Mouse (Mus musculus) embryonic facial prominence, embryonic 12.5 days (tissue): ENCODE data around the gene Gfy. TPM values are rescaled to one million over a fixed set of nuclear protein-coding genes. Genes with fewer than 3 reads are reported as not detected.

ENCODE experiments used
- ATAC-seq: fragments of 200-750 bp; cut with Nextera tagmentation; 2 replicates; pipeline ENCODE4 v1.8.0; 2017; ENCODE audit not compliant: insufficient number of reproducible peaks, insufficient read depth, low FRiP score, low TSS enrichment
- H3K27ac ChIP-seq: fragments of 300-500 bp; sonication (generic); 2 replicates; pipeline ENCODE4 v1.5.1; 2016; ENCODE audit warnings: mild to moderate bottlenecking
- H3K27me3 ChIP-seq: fragments of 300-500 bp; sonication (generic); 2 replicates; pipeline ENCODE4 v1.6.1; 2016; ENCODE audit warnings: mild to moderate bottlenecking, moderate library complexity
- H3K36me3 ChIP-seq: fragments of 300-500 bp; sonication (generic); 2 replicates; pipeline ENCODE4 v1.6.1; 2016; ENCODE audit warnings: mild to moderate bottlenecking
- H3K4me1 ChIP-seq: fragments of 300-500 bp; sonication (generic); 2 replicates; pipeline ENCODE4 v1.6.1; 2016
- H3K4me2 ChIP-seq: fragments of 300-500 bp; sonication (generic); replicated peaks from 2 replicates; pipeline ENCODE4 v1.6.1; 2016; ENCODE audit warnings: mild to moderate bottlenecking, moderate library complexity
- H3K4me3 ChIP-seq: fragments of 300-500 bp; sonication (generic); 2 replicates; pipeline ENCODE4 v1.5.1; 2016; ENCODE audit warnings: mild to moderate bottlenecking
- H3K9ac ChIP-seq: fragments of 300-500 bp; sonication (generic); 2 replicates; pipeline ENCODE4 v1.6.1; 2016; ENCODE audit warnings: mild to moderate bottlenecking, moderate library complexity
- H3K9me3 ChIP-seq: fragments of 300-500 bp; sonication (generic); 2 replicates; pipeline ENCODE4 v1.6.1; 2016; ENCODE audit warnings: mild to moderate bottlenecking, moderate library complexity
- WGBS: fragments of 180-500 bp; shearing (Covaris S2); methylation state at CpG from one replicate; pipeline ENCODE4 v1.1.7; 2016; 5-methylcytosine and 5-hydroxymethylcytosine counted together
- microRNA-seq: library from miRNA; unstranded; fragments of <30 nt; microRNA quantifications from one replicate; pipeline ENCODE4, GENCODE M21; 2017
- polyA plus RNA-seq: library from polyadenylated mRNA; unstranded; fragments of >200 nt; fragmentation: Nextera tagmentation; extraction: Ambion mirVana; gene quantifications from 2 replicates; pipeline ENCODE4 v1.2.1, GENCODE M21; 2016

Gene Gfy
- polyA plus RNA-seq, 1 experiment from 2014 or later, result 0.56 TPM

DNA sequence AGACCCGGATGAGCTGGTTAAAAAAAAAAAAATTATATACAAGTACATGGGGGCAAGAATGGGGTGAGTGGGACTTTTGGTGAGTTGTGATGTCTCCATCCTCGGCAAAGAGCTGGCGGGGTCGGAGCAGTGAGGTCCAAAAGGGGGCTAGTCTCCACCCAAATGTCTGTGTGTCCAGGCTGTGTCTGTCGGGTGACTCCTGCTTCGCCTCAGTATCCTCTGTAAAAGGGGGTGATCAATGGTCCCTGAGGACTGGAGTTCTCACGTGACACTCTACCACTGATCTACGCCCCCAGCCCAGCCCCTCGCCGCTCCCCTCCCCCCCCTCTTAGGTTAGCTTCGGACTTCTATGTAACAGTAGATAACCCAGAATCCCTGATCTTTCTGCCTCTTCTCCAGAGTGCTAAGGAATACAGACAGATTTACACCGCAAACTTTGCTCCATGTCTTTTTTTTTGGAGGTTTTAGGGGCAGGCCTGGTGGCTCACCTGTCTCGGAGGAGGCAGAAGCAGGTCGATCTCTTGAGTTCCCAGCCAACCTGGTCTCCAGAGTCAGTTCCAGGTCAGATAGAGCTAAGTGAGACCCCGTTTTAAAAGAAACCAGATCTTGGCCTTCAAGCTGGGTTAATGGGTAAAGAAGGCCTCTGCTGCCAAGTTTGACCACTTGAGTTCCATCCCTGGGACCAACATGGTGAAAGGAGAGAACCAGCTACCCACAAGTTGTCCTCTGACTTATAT lies 49.4 kb downstream of the Gfy start:
- WGBS, result 51% methylated on average over 15 of the region's 15 CpGs
- Histone ChIP-seq H3K36me3 (peaks cover 24% of the 10 kb centered on the region), H3K27me3 (peaks cover 6% of the 10 kb centered on the region; the same call in 1 of the 2 replicates), H3K9me3 (no peaks in the 10 kb centered on the region), H3K4me3 (peak overlapping the region; percentile 91; the same call in 1 of the 2 replicates), H3K9ac (peak overlapping the region; percentile 60), H3K4me1 (peaks cover 26% of the 10 kb centered on the region), H3K27ac (peak overlapping the region; percentile 92), H3K4me2 (peak overlapping the region; percentile 62)
- no peak for ATAC-seq

- Histone ChIP-seq H3K27ac (peak overlapping the region; percentile 92), H3K4me3 (peak overlapping the region; percentile 91), H3K36me3 (peaks cover 24% of the 10 kb centered on the region), H3K9ac (peak overlapping the region; percentile 60), H3K9me3 (no peaks in the 10 kb centered on the region), H3K27me3 (peaks cover under 1% of the 10 kb centered on the region; the same call in 1 of the 2 replicates), H3K4me1 (peaks cover 26% of the 10 kb centered on the region), H3K4me2 (peak overlapping the region; percentile 62)
- no peak for ATAC-seq
- WGBS, result under 1% methylated on average over 17 of the region's 17 CpGs
Observed at GRCm38 (mm10) chr7:45129318-45129717, 50.1 kb downstream of the Gfy start.

DNA sequence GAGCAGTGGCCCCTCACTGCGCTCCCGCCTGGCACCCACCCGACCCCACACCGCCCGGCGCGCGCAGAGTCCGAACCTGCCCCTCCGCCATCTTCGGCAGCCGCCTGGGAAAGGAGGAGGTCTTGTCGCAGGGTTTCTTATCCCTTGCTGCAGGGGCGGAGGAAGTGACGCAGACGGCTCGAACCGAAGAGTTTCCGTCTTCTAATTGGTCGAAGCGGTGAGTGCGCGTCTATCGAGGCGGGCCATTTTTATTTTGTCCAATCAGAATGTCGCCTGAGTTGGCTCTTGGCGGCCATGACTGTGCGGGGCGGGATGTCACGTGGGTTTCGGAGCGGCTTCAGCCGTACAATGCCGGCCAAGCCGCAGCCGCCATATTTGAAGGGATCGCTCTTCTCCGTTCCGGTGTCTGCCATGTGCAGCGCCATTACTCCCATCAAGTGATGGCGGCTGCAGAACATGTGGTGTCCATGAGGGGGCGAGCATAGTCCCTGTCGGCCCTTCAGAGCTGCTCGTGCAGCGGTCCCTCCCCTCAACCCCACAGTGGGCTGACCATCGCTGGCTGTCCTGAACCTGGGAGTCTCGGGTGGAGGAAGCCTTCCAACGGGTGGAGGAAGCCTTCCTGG lies 50.6 kb downstream of the Gfy start, which contains the start of gene Rpl13a:
Gene Rpl13a (minus strand): TSS at position 138 of the 623 bp plus-strand sequence.
- Histone ChIP-seq H3K9ac (peak within 1 kb of the TSS; percentile 99), H3K4me1 (peaks cover 26% of the 10 kb centered on the region), H3K27me3 (no peaks in the 10 kb centered on the region), H3K4me3 (peak within 1 kb of the TSS; percentile 91), H3K4me2 (peak within 1 kb of the TSS; percentile 87), H3K9me3 (no peaks in the 10 kb centered on the region), H3K36me3 (peaks cover 24% of the 10 kb centered on the region), H3K27ac (peak within 1 kb of the TSS; percentile 94)
- ATAC-seq, result peak; percentile 93
- WGBS, result under 1% methylated on average over 48 of the region's 48 CpGs

DNA sequence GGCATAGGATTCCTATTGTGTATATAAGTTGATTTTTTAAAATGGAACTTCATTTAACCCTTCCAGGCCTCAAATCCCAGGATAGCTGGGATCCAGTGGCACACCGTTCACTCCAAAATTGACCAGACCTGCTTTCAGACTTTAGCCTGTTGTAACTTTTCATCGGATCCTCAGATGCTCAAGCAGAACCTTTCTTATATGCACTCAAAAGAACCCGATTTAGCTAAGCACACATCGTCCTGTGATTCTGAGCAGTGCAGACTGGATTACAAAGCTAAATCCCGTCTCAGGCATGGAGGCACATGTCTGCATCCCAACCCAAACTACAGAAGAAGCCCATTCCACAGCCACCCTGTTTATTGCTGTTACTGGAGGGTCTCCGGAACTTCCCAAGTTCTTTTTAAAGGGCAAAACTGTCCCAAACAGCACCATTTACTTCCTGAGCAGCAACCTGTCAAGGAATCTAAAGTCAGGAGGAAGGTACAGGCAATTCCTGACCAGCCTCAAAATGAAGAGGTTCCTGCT lies 51.6 kb downstream of the Gfy start:
- H3K27ac ChIP-seq, result peak overlapping the region; percentile 94
- peak overlapping the region; percentile 91 for H3K4me3 ChIP-seq
- ATAC-seq, result no peak
- peak overlapping the region; percentile 99 for H3K9ac ChIP-seq
- peaks cover 31% of the 10 kb centered on the region for H3K4me1 ChIP-seq
- H3K4me2 ChIP-seq, result peak overlapping the region; percentile 87
- no peaks in the 10 kb centered on the region for H3K27me3 ChIP-seq
- H3K9me3 ChIP-seq, result no peaks in the 10 kb centered on the region
- under 1% methylated on average over 6 of the region's 6 CpGs for WGBS
- H3K36me3 ChIP-seq, result peaks cover 29% of the 10 kb centered on the region

- no peaks in the 10 kb centered on the region for H3K27me3 ChIP-seq
- peak overlapping the region; percentile 99 for H3K9ac ChIP-seq
- peak overlapping the region; percentile 94 for H3K27ac ChIP-seq
- peaks cover 36% of the 10 kb centered on the region for H3K4me1 ChIP-seq
- H3K4me3 ChIP-seq, result peak overlapping the region; percentile 91
- 41% methylated on average over 21 of the region's 21 CpGs for WGBS
- peaks cover 36% of the 10 kb centered on the region for H3K36me3 ChIP-seq
- no peaks in the 10 kb centered on the region for H3K9me3 ChIP-seq
- peak overlapping the region; percentile 87 for H3K4me2 ChIP-seq
- no peak for ATAC-seq
Observed at GRCm38 (mm10) chr7:45126844-45127699, 52.3 kb downstream of the Gfy start.

Small RNA genes within 50 kb of the gene (microRNA-seq; reads per million reads assigned to microRNA genes)
- gene Mir5121, result 15.2 reads per million, percentile 31 among the genes with 10 or more reads in this experiment
- gene Mir7055, result not detected

Other genes starting within 250 kb of the Gfy start
- 0.11 and 0.19 TPM in 2 replicates for gene Tsks, start 236.4 kb downstream of the Gfy start, polyA plus RNA-seq
- gene Cpt1c, start 204.7 kb downstream of the Gfy start, polyA plus RNA-seq, result 32.9 and 35.6 TPM in 2 replicates
- gene Prmt1, start 193.0 kb downstream of the Gfy start, polyA plus RNA-seq, result 660 and 677 TPM in 2 replicates
- gene Irf3, start 181.9 kb downstream of the Gfy start, polyA plus RNA-seq, result 93.3 and 95.7 TPM in 2 replicates
- 79.9 and 83.5 TPM in 2 replicates for gene Bcl2l12, start 180.9 kb downstream of the Gfy start, polyA plus RNA-seq
- 43.8 and 47.7 TPM in 2 replicates for gene Scaf1, start 163.2 kb downstream of the Gfy start, polyA plus RNA-seq
- 23.6 and 26.1 TPM in 2 replicates for gene Rras, start 161.6 kb downstream of the Gfy start, polyA plus RNA-seq
- gene Prr12, start 126.7 kb downstream of the Gfy start, polyA plus RNA-seq, result 13.7 and 16.8 TPM in 2 replicates
- gene Nosip, start 117.1 kb downstream of the Gfy start, polyA plus RNA-seq, result 63.0 and 64.4 TPM in 2 replicates
- gene Prrg2, start 116.9 kb downstream of the Gfy start, polyA plus RNA-seq, result 23.9 and 25.0 TPM in 2 replicates
- gene Rcn3, start 87.3 kb downstream of the Gfy start, polyA plus RNA-seq, result 302 and 306 TPM in 2 replicates
- gene Fcgrt, start 75.7 kb downstream of the Gfy start, polyA plus RNA-seq, result 25.8 and 26.0 TPM in 2 replicates
- gene Rps11, start 55.1 kb downstream of the Gfy start, polyA plus RNA-seq, result 1,448 and 1,491 TPM in 2 replicates
- 1,339 and 1,342 TPM in 2 replicates for gene Rpl13a, start 50.8 kb downstream of the Gfy start, polyA plus RNA-seq
- gene Gm45713, start 43.3 kb downstream of the Gfy start, polyA plus RNA-seq, result 0.22 and 0.27 TPM in 2 replicates
- gene Flt3l, start 43.1 kb downstream of the Gfy start, polyA plus RNA-seq, result 0.67 and 1.1 TPM in 2 replicates
- 90.4 and 93.0 TPM in 2 replicates for gene Pih1d1, start 25.3 kb downstream of the Gfy start, polyA plus RNA-seq
- gene Aldh16a1, start 25.0 kb downstream of the Gfy start, polyA plus RNA-seq, result 43.8 and 45.2 TPM in 2 replicates
- 0.73 and 0.79 TPM in 2 replicates for gene Slc17a7, start 15.6 kb downstream of the Gfy start, polyA plus RNA-seq
- not detected in 2 replicates for gene Pth2, start 1.4 kb upstream of the Gfy start, polyA plus RNA-seq
- gene Ccdc155, start 25.3 kb upstream of the Gfy start, polyA plus RNA-seq, result 0.94 and 1.7 TPM in 2 replicates
- gene Dkkl1, start 32.6 kb upstream of the Gfy start, polyA plus RNA-seq, result 1.4 and 2.3 TPM in 2 replicates
- gene Tead2, start 36.2 kb upstream of the Gfy start, polyA plus RNA-seq, result 277 and 295 TPM in 2 replicates
- 2.3 TPM in 2 replicates for gene Cd37, start 59.5 kb upstream of the Gfy start, polyA plus RNA-seq
- gene Slc6a16, start 61.5 kb upstream of the Gfy start, polyA plus RNA-seq, result 0.22 TPM in 1 of 2 replicates, not detected in the other
- not detected in 2 replicates for gene Slc6a21, start 97.9 kb upstream of the Gfy start, polyA plus RNA-seq
- 16.1 and 18.5 TPM in 2 replicates for gene Trpm4, start 154.2 kb upstream of the Gfy start, polyA plus RNA-seq
- 0.81 and 1.5 TPM in 2 replicates for gene Hrc, start 155.7 kb upstream of the Gfy start, polyA plus RNA-seq
- gene Ppfia3, start 187.4 kb upstream of the Gfy start, polyA plus RNA-seq, result 8.8 and 9.2 TPM in 2 replicates
- 1.2 and 1.9 TPM in 2 replicates for gene Lin7b, start 191.0 kb upstream of the Gfy start, polyA plus RNA-seq
- gene Snrnp70, start 216.2 kb upstream of the Gfy start, polyA plus RNA-seq, result 323 and 338 TPM in 2 replicates
- 0.10 TPM in 1 of 2 replicates, not detected in the other for gene Kcna7, start 226.1 kb upstream of the Gfy start, polyA plus RNA-seq
- 5.2 and 5.6 TPM in 2 replicates for gene Ntf5, start 234.1 kb upstream of the Gfy start, polyA plus RNA-seq
- gene Lhb, start 241.3 kb upstream of the Gfy start, polyA plus RNA-seq, result 0.33 and 0.71 TPM in 2 replicates